Mouse (Mus musculus) embryonic facial prominence, embryonic 12.5 days (tissue): Measurements from ENCODE around the gene Gm45711. TPM values are rescaled to one million over a fixed set of nuclear protein-coding genes. Genes with fewer than 3 reads are reported as not detected.
"Not testable (repeated sequence)": the region's sequence is repeated elsewhere in the genome, so short reads cannot be mapped to it uniquely, and the experiment has no call there.

Source experiments
- ATAC-seq: fragments of 200-750 bp; cut with Nextera tagmentation; 2 replicates; pipeline ENCODE4 v1.8.0; 2017; ENCODE audit not compliant: insufficient number of reproducible peaks, insufficient read depth, low FRiP score, low TSS enrichment
- H3K27ac ChIP-seq: fragments of 300-500 bp; sonication (generic); 2 replicates; pipeline ENCODE4 v1.5.1; 2016; ENCODE audit warnings: mild to moderate bottlenecking
- H3K27me3 ChIP-seq: fragments of 300-500 bp; sonication (generic); 2 replicates; pipeline ENCODE4 v1.6.1; 2016; ENCODE audit warnings: mild to moderate bottlenecking, moderate library complexity
- H3K36me3 ChIP-seq: fragments of 300-500 bp; sonication (generic); 2 replicates; pipeline ENCODE4 v1.6.1; 2016; ENCODE audit warnings: mild to moderate bottlenecking
- H3K4me1 ChIP-seq: fragments of 300-500 bp; sonication (generic); 2 replicates; pipeline ENCODE4 v1.6.1; 2016
- H3K4me2 ChIP-seq: fragments of 300-500 bp; sonication (generic); replicated peaks from 2 replicates; pipeline ENCODE4 v1.6.1; 2016; ENCODE audit warnings: mild to moderate bottlenecking, moderate library complexity
- H3K4me3 ChIP-seq: fragments of 300-500 bp; sonication (generic); 2 replicates; pipeline ENCODE4 v1.5.1; 2016; ENCODE audit warnings: mild to moderate bottlenecking
- H3K9ac ChIP-seq: fragments of 300-500 bp; sonication (generic); 2 replicates; pipeline ENCODE4 v1.6.1; 2016; ENCODE audit warnings: mild to moderate bottlenecking, moderate library complexity
- H3K9me3 ChIP-seq: fragments of 300-500 bp; sonication (generic); 2 replicates; pipeline ENCODE4 v1.6.1; 2016; ENCODE audit warnings: mild to moderate bottlenecking, moderate library complexity
- WGBS: fragments of 180-500 bp; shearing (Covaris S2); methylation state at CpG from one replicate; pipeline ENCODE4 v1.1.7; 2016; 5-methylcytosine and 5-hydroxymethylcytosine counted together
- polyA plus RNA-seq: library from polyadenylated mRNA; unstranded; fragments of >200 nt; fragmentation: Nextera tagmentation; extraction: Ambion mirVana; gene quantifications from 2 replicates; pipeline ENCODE4 v1.2.1, GENCODE M21; 2016

The Gm45711 gene
- polyA plus RNA-seq, 1 experiment from 2014 or later, result not detected

GRCm38 (mm10) chr8:104312023-104312422 lies 2.1 kb upstream of the Gm45711 start:
- not testable (repeated sequence) for H3K4me1 ChIP-seq, H3K36me3 ChIP-seq, H3K27me3 ChIP-seq, ATAC-seq, H3K9ac ChIP-seq, H3K4me3 ChIP-seq, H3K27ac ChIP-seq, H3K4me2 ChIP-seq, H3K9me3 ChIP-seq
- 90% methylated on average over 3 of the region's 3 CpGs for WGBS

- not testable (repeated sequence) for H3K9me3 ChIP-seq, H3K4me2 ChIP-seq, H3K27me3 ChIP-seq, ATAC-seq, H3K27ac ChIP-seq, H3K4me1 ChIP-seq, H3K9ac ChIP-seq, H3K36me3 ChIP-seq, H3K4me3 ChIP-seq
- WGBS, result 52% methylated on average over 6 of the region's 6 CpGs
Measured at GRCm38 (mm10) chr8:104308341-104308740, 1.5 kb downstream of the Gm45711 start.

- no peak overlapping the region for H3K27ac ChIP-seq
- no peaks in the 10 kb centered on the region for H3K27me3 ChIP-seq
- ATAC-seq, result no peak
- no peak overlapping the region for H3K4me3 ChIP-seq
- H3K4me1 ChIP-seq, result 0 out of 2 replicates have a peak, but pooled peaks cover 3% of the 10 kb centered on the region
- no peak overlapping the region for H3K4me2 ChIP-seq
- H3K9ac ChIP-seq, result no peak overlapping the region
- WGBS, result 86% methylated on average over 11 of the region's 11 CpGs
- no peaks in the 10 kb centered on the region for H3K9me3 ChIP-seq
- no peaks in the 10 kb centered on the region for H3K36me3 ChIP-seq
Measured at GRCm38 (mm10) chr8:104304962-104305361, 4.9 kb downstream of the Gm45711 start.

GRCm38 (mm10) chr8:104302536-104302935 lies 7.3 kb downstream of the Gm45711 start:
- H3K4me2 ChIP-seq, H3K27me3 ChIP-seq, H3K4me3 ChIP-seq, ATAC-seq, H3K36me3 ChIP-seq, H3K4me1 ChIP-seq, H3K27ac ChIP-seq, H3K9ac ChIP-seq, H3K9me3 ChIP-seq: not testable (repeated sequence)
- WGBS, result 88% methylated on average over 4 of the region's 4 CpGs

GRCm38 (mm10) chr8:104301577-104301976 lies 8.3 kb downstream of the Gm45711 start:
- H3K9ac ChIP-seq, H3K4me2 ChIP-seq, H3K4me3 ChIP-seq, ATAC-seq, H3K4me1 ChIP-seq, H3K9me3 ChIP-seq, H3K27ac ChIP-seq, H3K27me3 ChIP-seq, H3K36me3 ChIP-seq: not testable (repeated sequence)
- WGBS, result 13% methylated on average over 3 of the region's 3 CpGs

- Histone ChIP-seq H3K4me1 (no peaks in the 10 kb centered on the region), H3K27me3 (no peaks in the 10 kb centered on the region)
- 83% methylated on average over 1 of the region's 1 CpGs for WGBS
Measured at GRCm38 (mm10) chr8:104294396-104294795, 15.5 kb downstream of the Gm45711 start.

GRCm38 (mm10) chr8:104293081-104293480 lies 16.8 kb downstream of the Gm45711 start, which contains the start of gene Cmtm2a:
Gene Cmtm2a (minus strand): TSS chr8:104293181.
- WGBS, result 86% methylated on average over 12 of the region's 12 CpGs
- not testable (repeated sequence) for H3K4me3 ChIP-seq, H3K9me3 ChIP-seq, H3K27me3 ChIP-seq, H3K27ac ChIP-seq, H3K36me3 ChIP-seq, H3K4me2 ChIP-seq, ATAC-seq, H3K4me1 ChIP-seq, H3K9ac ChIP-seq

More at GRCm38 (mm10) chr8:104294396-104294795, 15.5 kb downstream of the Gm45711 start:
- Histone ChIP-seq H3K4me2 (no peak overlapping the region), H3K9me3 (no peaks in the 10 kb centered on the region), H3K36me3 (no peaks in the 10 kb centered on the region), H3K27ac (no peak overlapping the region), H3K4me3 (no peak overlapping the region), H3K9ac (no peak overlapping the region)
- no peak for ATAC-seq

- ATAC-seq, result no peak
- Histone ChIP-seq H3K27ac (no peak overlapping the region), H3K9me3 (no peaks in the 10 kb centered on the region), H3K4me3 (no peak overlapping the region), H3K4me2 (no peak overlapping the region), H3K27me3 (no peaks in the 10 kb centered on the region), H3K9ac (no peak overlapping the region), H3K36me3 (peaks cover 6% of the 10 kb centered on the region), H3K4me1 (no peaks in the 10 kb centered on the region)
- 89% methylated on average over 6 of the region's 6 CpGs for WGBS
Measured at GRCm38 (mm10) chr8:104268937-104269440, 40.9 kb downstream of the Gm45711 start.

- Histone ChIP-seq H3K9ac (no peak overlapping the region), H3K27ac (no peak overlapping the region), H3K4me2 (no peak overlapping the region), H3K4me1 (no peaks in the 10 kb centered on the region), H3K36me3 (peaks cover 12% of the 10 kb centered on the region), H3K9me3 (no peaks in the 10 kb centered on the region), H3K4me3 (no peak overlapping the region), H3K27me3 (no peaks in the 10 kb centered on the region)
- no peak for ATAC-seq
Measured at GRCm38 (mm10) chr8:104268368-104268767, 41.5 kb downstream of the Gm45711 start.

GRCm38 (mm10) chr8:104264271-104264935 lies 45.5 kb downstream of the Gm45711 start:
- H3K4me2 ChIP-seq, H3K9me3 ChIP-seq, ATAC-seq, H3K9ac ChIP-seq, H3K27me3 ChIP-seq, H3K27ac ChIP-seq, H3K4me3 ChIP-seq, H3K4me1 ChIP-seq: not testable (repeated sequence)
- H3K36me3 ChIP-seq, result peaks cover 21% of the 10 kb centered on the region
- 94% methylated on average over 22 of the region's 22 CpGs for WGBS

GRCm38 (mm10) chr8:104261802-104262201 lies 48.1 kb downstream of the Gm45711 start:
- H3K36me3 ChIP-seq, result peaks cover 45% of the 10 kb centered on the region
- H3K27me3 ChIP-seq, H3K9me3 ChIP-seq, H3K4me1 ChIP-seq, ATAC-seq, H3K4me3 ChIP-seq, H3K27ac ChIP-seq, H3K9ac ChIP-seq, H3K4me2 ChIP-seq: not testable (repeated sequence)
- WGBS, result 91% methylated on average over 5 of the region's 5 CpGs

GRCm38 (mm10) chr8:104253016-104253415 lies 56.9 kb downstream of the Gm45711 start:
- Histone ChIP-seq H3K4me1 (peaks cover 7% of the 10 kb centered on the region), H3K36me3 (peaks cover 10% of the 10 kb centered on the region), H3K4me3 (no peak overlapping the region), H3K9me3 (no peaks in the 10 kb centered on the region), H3K9ac (no peak overlapping the region), H3K27ac (no peak overlapping the region), H3K4me2 (no peak overlapping the region), H3K27me3 (no peaks in the 10 kb centered on the region)
- ATAC-seq, result no peak
- WGBS, result 80% methylated on average over 3 of the region's 3 CpGs
